Mouse (Mus musculus) liver, embryonic 13.5 days (tissue): ENCODE measurements at regions not wholly inside any gene's neighbourhood (a gene's known extent, or its start where the extent isn't known, plus 50 kb on each side); places are given as distances from the start of the nearest gene placed in this dataset.

Experiments
- ATAC-seq: fragments of 200-750 bp; cut with Nextera tagmentation; 2 replicates; pipeline ENCODE4 v1.8.0; 2017; ENCODE audit warnings: low read depth, mild to moderate bottlenecking, moderate number of reproducible peaks, moderate library complexity
- DNase-seq: peaks from one replicate; pipeline ENCODE4 v3.0.0; 2022
- H3K27ac ChIP-seq: fragments of 300-500 bp; sonication (generic); 2 replicates; pipeline ENCODE4 v1.5.1; 2015; ENCODE audit warnings: moderate library complexity, mild to moderate bottlenecking, inconsistent platforms
- H3K27me3 ChIP-seq: fragments of 300-500 bp; sonication (generic); 2 replicates; pipeline ENCODE4 v1.6.1; 2015; ENCODE audit warnings: mild to moderate bottlenecking, inconsistent platforms
- H3K36me3 ChIP-seq: fragments of 300-500 bp; sonication (generic); 2 replicates; pipeline ENCODE4 v1.6.1; 2015; ENCODE audit warnings: mild to moderate bottlenecking, inconsistent platforms
- H3K4me1 ChIP-seq: fragments of 300-500 bp; sonication (generic); replicated peaks from 2 replicates; pipeline ENCODE4 v1.6.1; 2015; ENCODE audit warnings: inconsistent platforms
- H3K4me2 ChIP-seq: fragments of 300-500 bp; sonication (generic); 2 replicates; pipeline ENCODE4 v1.6.1; 2015; ENCODE audit warnings: inconsistent platforms, mild to moderate bottlenecking, moderate library complexity
- H3K4me3 ChIP-seq: fragments of 300-500 bp; sonication (generic); replicated peaks from 2 replicates; pipeline ENCODE4 v1.5.1; 2015; ENCODE audit warnings: mild to moderate bottlenecking, inconsistent platforms
- H3K9ac ChIP-seq: fragments of 300-500 bp; sonication (generic); 2 replicates; pipeline ENCODE4 v1.6.1; 2015; ENCODE audit warnings: mild to moderate bottlenecking, inconsistent platforms
- H3K9me3 ChIP-seq: fragments of 300-500 bp; sonication (generic); replicated peaks from 2 replicates; pipeline ENCODE4 v1.6.1; 2016; ENCODE audit warnings: inconsistent platforms
- WGBS: fragments of 180-500 bp; shearing (Covaris S2); methylation state at CpG from one replicate; pipeline ENCODE4 v1.1.7; 2015; ENCODE audit not compliant: insufficient replicate concordance; 5-methylcytosine and 5-hydroxymethylcytosine counted together

DNA sequence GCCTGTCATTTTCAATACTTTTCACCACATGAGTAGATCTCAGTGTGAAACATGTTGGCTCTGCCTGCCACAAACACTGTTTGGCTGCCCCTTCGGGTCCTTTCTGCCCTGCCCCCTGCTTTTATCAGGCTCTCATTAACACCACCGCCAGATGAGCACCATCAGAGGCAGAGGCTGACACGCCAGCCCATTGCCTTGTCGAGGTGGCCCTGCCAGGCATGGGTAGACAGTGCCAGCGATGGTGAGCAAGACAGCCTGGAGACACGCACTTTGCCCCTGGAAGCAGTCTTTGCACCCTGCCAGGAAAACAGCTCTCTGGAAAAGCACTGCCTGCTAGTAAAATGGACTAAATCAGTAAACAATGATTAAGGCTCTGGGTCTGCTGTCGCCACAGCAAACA lies 158.2 kb downstream of the Gm10295 start:
- WGBS = 20% methylated on average over 7 of the region's 7 CpGs
- no peak overlapping the region for H3K27ac ChIP-seq
- DNase-seq = no peak
- no peaks in the 10 kb centered on the region for H3K27me3 ChIP-seq
- no peak overlapping the region for H3K4me2 ChIP-seq
- H3K4me1 ChIP-seq = no peaks in the 10 kb centered on the region
- H3K9me3 ChIP-seq = no peaks in the 10 kb centered on the region
- H3K36me3 ChIP-seq = no peaks in the 10 kb centered on the region
- no peak for ATAC-seq
- H3K4me3 ChIP-seq = no peak overlapping the region
- H3K9ac ChIP-seq = no peak overlapping the region

GRCm38 (mm10) chr7:71190161-71190711 lies 161.0 kb downstream of the Gm10295 start:
- H3K9me3 ChIP-seq = no peaks in the 10 kb centered on the region
- no peaks in the 10 kb centered on the region for H3K27me3 ChIP-seq
- H3K4me3 ChIP-seq = no peak overlapping the region
- WGBS = 72% methylated on average over 12 of the region's 12 CpGs
- H3K4me2 ChIP-seq = no peak overlapping the region
- H3K4me1 ChIP-seq = no peaks in the 10 kb centered on the region
- H3K27ac ChIP-seq = no peak overlapping the region
- ATAC-seq = no peak
- no peaks in the 10 kb centered on the region for H3K36me3 ChIP-seq
- DNase-seq = no peak
- H3K9ac ChIP-seq = no peak overlapping the region

- Histone ChIP-seq H3K4me1 (no peaks in the 10 kb centered on the region), H3K4me3 (no peak overlapping the region), H3K4me2 (no peak overlapping the region), H3K9me3 (no peaks in the 10 kb centered on the region), H3K36me3 (no peaks in the 10 kb centered on the region), H3K27me3 (no peaks in the 10 kb centered on the region), H3K9ac (no peak overlapping the region), H3K27ac (no peak overlapping the region)
- ATAC-seq (no peak), DNase-seq (no peak)
- 56% methylated on average over 6 of the region's 6 CpGs for WGBS
Measured at GRCm38 (mm10) chr7:71189757-71190156, 161.5 kb downstream of the Gm10295 start.

DNA sequence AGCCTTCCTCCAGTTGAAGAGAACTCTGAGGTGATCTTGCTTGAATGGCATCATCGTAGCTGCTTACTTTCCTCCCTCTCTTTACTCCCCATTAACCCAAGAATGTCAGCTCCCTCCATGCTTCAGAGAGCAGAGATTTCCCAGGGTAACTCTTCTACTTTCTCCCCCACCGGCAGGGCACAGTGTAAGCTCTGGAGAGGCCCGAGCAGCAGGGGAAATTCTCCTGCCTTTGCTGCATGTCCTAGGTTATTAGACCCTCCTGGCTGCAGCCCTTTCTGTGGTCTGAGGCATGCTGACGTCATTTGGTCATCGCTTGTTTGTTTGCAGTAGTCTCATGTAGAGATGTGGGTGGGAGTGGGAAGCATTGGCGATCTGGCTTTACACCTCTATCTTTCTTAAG lies 163.2 kb downstream of the Gm10295 start:
- 19% methylated on average over 6 of the region's 6 CpGs for WGBS
- H3K4me3 ChIP-seq = no peak overlapping the region
- no peak for ATAC-seq
- no peak overlapping the region for H3K27ac ChIP-seq
- H3K4me2 ChIP-seq = no peak overlapping the region
- H3K9me3 ChIP-seq = no peaks in the 10 kb centered on the region
- H3K4me1 ChIP-seq = no peaks in the 10 kb centered on the region
- no peak for DNase-seq
- H3K27me3 ChIP-seq = no peaks in the 10 kb centered on the region
- H3K36me3 ChIP-seq = no peaks in the 10 kb centered on the region
- no peak overlapping the region for H3K9ac ChIP-seq

DNA sequence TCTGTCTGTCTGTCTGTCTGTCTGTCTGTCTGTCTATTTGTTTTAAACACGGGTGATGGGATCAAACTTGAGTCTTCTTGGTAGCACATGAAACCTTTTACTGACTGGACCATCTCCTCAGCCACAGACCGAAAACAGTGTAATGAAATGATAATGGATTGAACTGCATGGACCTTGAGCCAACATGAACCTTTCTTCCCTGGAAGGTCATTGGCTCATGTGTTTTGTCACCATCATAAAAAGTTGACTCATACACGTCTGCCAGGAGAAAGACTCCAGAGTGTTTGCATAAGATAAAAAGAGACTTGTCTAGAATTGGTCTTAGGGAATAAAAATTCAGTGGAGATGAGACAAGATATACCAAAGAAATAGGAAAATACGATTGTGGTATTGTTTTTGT lies 176.4 kb downstream of the Gm10295 start:
- 45% methylated on average over 4 of the region's 4 CpGs for WGBS
- no peaks in the 10 kb centered on the region for H3K27me3 ChIP-seq
- ATAC-seq = no peak

DNA sequence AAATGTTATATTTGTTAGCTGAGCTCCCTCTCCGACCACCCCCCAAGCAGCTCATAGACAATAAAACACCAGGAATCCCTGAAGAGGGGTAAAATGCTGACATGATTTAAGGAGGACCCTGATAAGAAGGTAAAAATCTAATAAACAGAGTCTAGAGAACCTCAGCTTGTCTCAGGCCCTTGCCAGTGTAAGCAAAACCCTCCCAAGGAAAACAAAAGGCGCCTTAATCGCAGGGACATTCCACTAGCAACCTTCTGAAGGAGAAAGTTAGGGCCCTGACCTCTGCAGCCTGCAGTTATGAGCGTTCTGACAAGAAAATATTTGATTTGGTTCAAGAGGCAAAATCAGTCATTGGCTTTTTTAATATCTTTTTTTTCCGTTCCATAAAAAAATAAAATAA lies 212.2 kb downstream of the Gm10295 start:
- DNase-seq (no peak), ATAC-seq (no peak)
- H3K4me2 ChIP-seq = no peak overlapping the region
- H3K4me1 ChIP-seq = no peaks in the 10 kb centered on the region
- H3K27ac ChIP-seq = no peak overlapping the region
- no peaks in the 10 kb centered on the region for H3K27me3 ChIP-seq
- WGBS = 64% methylated on average over 5 of the region's 5 CpGs
- H3K9ac ChIP-seq = no peak overlapping the region
- H3K9me3 ChIP-seq = no peaks in the 10 kb centered on the region
- H3K4me3 ChIP-seq = no peak overlapping the region
- no peaks in the 10 kb centered on the region for H3K36me3 ChIP-seq

More for the DNA sequence above, 176.4 kb downstream of the Gm10295 start:
- Histone ChIP-seq H3K9ac (no peak overlapping the region), H3K4me3 (no peak overlapping the region), H3K9me3 (no peaks in the 10 kb centered on the region), H3K4me1 (no peaks in the 10 kb centered on the region), H3K27ac (no peak overlapping the region), H3K36me3 (no peaks in the 10 kb centered on the region), H3K4me2 (no peak overlapping the region)
- DNase-seq = no peak

DNA sequence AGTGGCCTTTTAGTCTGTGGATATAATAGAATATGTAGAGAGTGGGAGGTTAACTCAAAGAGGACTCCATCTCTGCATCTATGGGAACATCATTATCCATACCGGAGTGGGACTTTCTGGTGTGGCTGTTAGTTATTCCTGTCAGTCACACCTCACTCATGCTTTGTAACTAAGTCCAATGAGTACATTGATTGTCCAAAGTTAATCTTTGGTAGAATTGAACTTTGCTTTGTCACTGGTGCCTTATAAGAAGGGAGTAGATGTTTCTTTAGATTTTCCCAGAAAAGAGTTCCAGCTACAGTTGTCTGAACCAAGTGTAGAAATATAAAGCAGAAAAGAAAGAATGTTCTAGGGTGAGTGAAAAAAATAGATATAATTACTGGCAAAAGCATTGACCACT lies 221.3 kb downstream of the Gm10295 start:
- Histone ChIP-seq H3K4me1 (no peaks in the 10 kb centered on the region; the same call in 1 of the 2 replicates), H3K4me2 (no peak overlapping the region), H3K27me3 (no peaks in the 10 kb centered on the region), H3K36me3 (no peaks in the 10 kb centered on the region), H3K9me3 (no peaks in the 10 kb centered on the region), H3K9ac (no peak overlapping the region), H3K27ac (no peak overlapping the region), H3K4me3 (no peak overlapping the region)
- DNase-seq (no peak), ATAC-seq (no peak)
- WGBS = 68% methylated on average over 1 of the region's 1 CpGs

DNA sequence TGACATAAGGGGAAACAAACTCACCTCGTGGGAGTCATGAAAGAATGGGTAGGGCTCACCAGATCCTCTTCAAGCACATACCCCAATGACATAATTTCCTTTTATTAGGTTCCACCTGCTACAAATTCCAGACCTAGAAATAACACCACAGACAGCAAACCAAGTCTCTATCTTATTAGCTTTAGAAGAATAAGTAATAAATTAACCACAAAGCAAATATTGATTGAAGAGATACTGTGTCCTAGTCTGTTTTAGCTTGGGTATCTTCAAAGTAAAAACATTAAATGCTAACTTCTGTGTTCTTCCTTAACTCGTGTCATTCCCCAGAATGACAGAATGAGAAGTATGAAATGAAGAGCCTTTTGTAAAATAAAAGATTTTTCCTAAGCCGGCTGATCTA lies 222.4 kb downstream of the Gm10295 start:
- WGBS = 37% methylated on average over 3 of the region's 3 CpGs
- Histone ChIP-seq H3K4me3 (no peak overlapping the region), H3K4me2 (no peak overlapping the region), H3K9me3 (no peaks in the 10 kb centered on the region), H3K4me1 (no peaks in the 10 kb centered on the region; the same call in 1 of the 2 replicates), H3K9ac (no peak overlapping the region), H3K27me3 (no peaks in the 10 kb centered on the region), H3K27ac (no peak overlapping the region), H3K36me3 (no peaks in the 10 kb centered on the region)
- no peak for ATAC-seq
- no peak for DNase-seq

GRCm38 (mm10) chr7:71121453-71121852 lies 229.8 kb downstream of the Gm10295 start:
- no peak overlapping the region for H3K4me3 ChIP-seq
- H3K4me2 ChIP-seq = no peak overlapping the region
- no peaks in the 10 kb centered on the region for H3K36me3 ChIP-seq
- no peak overlapping the region for H3K27ac ChIP-seq
- DNase-seq (no peak), ATAC-seq (no peak)
- H3K9me3 ChIP-seq = no peaks in the 10 kb centered on the region
- WGBS = 28% methylated on average over 5 of the region's 5 CpGs
- H3K9ac ChIP-seq = no peak overlapping the region
- peaks cover 5% of the 10 kb centered on the region; the same call in 1 of the 2 replicates for H3K4me1 ChIP-seq
- H3K27me3 ChIP-seq = no peaks in the 10 kb centered on the region

DNA sequence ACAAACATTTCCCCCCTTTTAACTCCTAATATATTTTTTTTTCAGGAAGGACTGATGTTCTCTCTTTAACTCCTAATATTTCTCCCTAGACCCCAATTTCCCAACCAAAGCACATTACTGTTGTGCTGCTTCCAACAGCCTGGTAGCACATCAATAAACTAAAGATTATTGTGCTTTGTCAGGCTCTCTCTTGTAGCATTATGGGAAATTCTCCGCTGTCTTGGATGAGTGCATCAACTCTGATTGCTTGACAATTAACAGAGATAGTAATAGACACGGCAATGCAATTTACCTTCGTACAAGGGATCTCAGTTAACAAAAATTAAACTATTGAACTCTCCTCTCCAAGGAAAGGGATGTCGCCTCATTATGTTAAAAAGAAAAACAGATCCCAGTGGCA lies 230.3 kb downstream of the Gm10295 start:
- no peak for ATAC-seq
- H3K4me3 ChIP-seq = no peak overlapping the region
- WGBS = 68% methylated on average over 4 of the region's 4 CpGs
- no peaks in the 10 kb centered on the region for H3K27me3 ChIP-seq
- no peak overlapping the region for H3K4me2 ChIP-seq
- H3K27ac ChIP-seq = no peak overlapping the region
- H3K9me3 ChIP-seq = no peaks in the 10 kb centered on the region
- H3K9ac ChIP-seq = no peak overlapping the region
- H3K4me1 ChIP-seq = peaks cover 5% of the 10 kb centered on the region; the same call in 1 of the 2 replicates
- H3K36me3 ChIP-seq = no peaks in the 10 kb centered on the region
- no peak for DNase-seq

- 51% methylated on average over 6 of the region's 6 CpGs for WGBS
- 0 out of 2 replicates have a peak, but pooled peaks cover 5% of the 10 kb centered on the region for H3K4me1 ChIP-seq
- no peak overlapping the region for H3K4me3 ChIP-seq
- H3K27ac ChIP-seq = no peak overlapping the region
- H3K36me3 ChIP-seq = no peaks in the 10 kb centered on the region
- H3K9ac ChIP-seq = no peak overlapping the region
- DNase-seq = no peak
- no peaks in the 10 kb centered on the region for H3K9me3 ChIP-seq
- no peaks in the 10 kb centered on the region for H3K27me3 ChIP-seq
- no peak for ATAC-seq
- no peak overlapping the region for H3K4me2 ChIP-seq
Measured at GRCm38 (mm10) chr7:71119987-71120386, 231.3 kb downstream of the Gm10295 start.

GRCm38 (mm10) chr7:71107101-71107500 lies 244.2 kb downstream of the Gm10295 start:
- H3K9ac ChIP-seq = no peak overlapping the region
- ATAC-seq (no peak), DNase-seq (no peak)
- no peak overlapping the region for H3K4me3 ChIP-seq
- no peak overlapping the region for H3K27ac ChIP-seq
- no peaks in the 10 kb centered on the region for H3K36me3 ChIP-seq
- H3K4me2 ChIP-seq = no peak overlapping the region
- WGBS = 67% methylated on average over 6 of the region's 6 CpGs
- no peaks in the 10 kb centered on the region for H3K27me3 ChIP-seq
- H3K4me1 ChIP-seq = no peaks in the 10 kb centered on the region
- no peaks in the 10 kb centered on the region for H3K9me3 ChIP-seq
